Mouse (Mus musculus): Measurements from ENCODE around the gene Runx3. TPM values are rescaled to one million over a fixed set of nuclear protein-coding genes. Genes with fewer than 3 reads are reported as not detected.

The Runx3 gene
- polyA plus RNA-seq, 1 experiment, result not detected

DNA sequence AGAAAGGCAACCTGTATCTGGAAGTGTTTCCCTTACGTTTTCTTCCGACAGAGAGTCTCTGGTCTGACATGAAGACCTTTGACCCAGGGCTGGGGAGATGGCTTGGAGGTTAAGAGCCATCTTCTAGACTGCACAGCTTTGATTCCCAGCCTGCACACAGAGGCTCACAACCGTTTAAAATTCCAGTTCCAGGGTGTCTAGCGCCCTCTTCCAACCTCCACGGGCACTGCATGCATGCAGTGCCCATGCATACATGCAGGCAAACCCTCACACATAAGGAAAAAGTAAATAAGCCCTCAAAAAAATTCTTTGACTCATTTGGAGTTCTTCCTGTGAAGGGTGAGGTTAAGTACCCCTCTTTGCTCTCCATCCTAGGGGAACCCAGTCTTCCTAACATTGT, 5.9 kb downstream of the Runx3 start:
- Histone ChIP-seq H3K4me3 (ENCODE audit: insufficient read depth, low read length) (no peak overlapping the region), H3K4me1 (ENCODE audit: control insufficient read depth, insufficient read depth, low read length) (no peaks in the 10 kb centered on the region), H3K27ac (ENCODE audit: insufficient read depth, low read length) (no peak overlapping the region)
- TF ChIP-seq CTCF (IDR thresholded peaks at IDR 0.05; ENCODE audit: extremely low read depth, insufficient read depth, low read length) (no peak), POLR2A (IDR thresholded peaks at IDR 0.05; ENCODE audit: extremely low read depth, insufficient read depth, low read length) (no peak)

DNA sequence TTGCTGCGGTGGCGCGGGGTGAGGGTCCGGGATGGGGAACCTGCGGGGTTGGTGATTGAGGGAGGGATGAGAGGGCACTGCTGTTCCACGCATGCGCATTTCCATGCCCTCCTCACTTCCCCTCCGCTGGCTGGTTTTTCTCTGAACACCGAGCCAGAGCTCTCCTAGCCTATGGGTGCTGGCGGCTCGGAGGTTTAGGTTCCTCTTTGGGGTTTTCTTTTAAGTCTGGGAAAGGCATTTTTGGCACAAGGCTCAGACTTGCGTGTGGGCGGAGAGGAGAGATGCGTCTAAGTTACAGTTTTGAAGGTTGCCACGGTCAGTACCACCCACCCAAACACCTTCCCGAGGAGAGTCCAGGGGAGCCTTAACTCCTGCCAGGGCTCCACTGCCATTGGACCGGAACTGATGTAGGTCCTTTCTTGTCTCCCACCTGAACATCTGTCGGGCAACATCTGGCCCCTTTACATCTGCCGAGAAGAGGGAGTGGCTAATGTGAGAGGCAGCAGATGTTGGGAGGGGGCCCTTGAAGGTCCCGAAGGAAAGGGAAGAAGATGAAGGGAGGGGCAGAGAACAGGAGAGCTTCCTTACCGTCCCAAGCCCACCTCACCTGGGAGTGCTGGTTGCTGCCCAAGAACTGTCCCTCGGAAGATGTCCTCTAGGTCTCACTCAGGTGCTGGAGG, 8.5 kb downstream of the Runx3 start:
- Histone ChIP-seq H3K27ac (ENCODE audit: insufficient read depth, low read length) (no peak overlapping the region), H3K4me3 (ENCODE audit: insufficient read depth, low read length) (no peak overlapping the region), H3K4me1 (ENCODE audit: control insufficient read depth, insufficient read depth, low read length) (no peaks in the 10 kb centered on the region)
- no peak for TF ChIP-seq POLR2A (IDR thresholded peaks at IDR 0.05; ENCODE audit: extremely low read depth, insufficient read depth, low read length)
- no peak for TF ChIP-seq CTCF (IDR thresholded peaks at IDR 0.05; ENCODE audit: extremely low read depth, insufficient read depth, low read length)

DNA sequence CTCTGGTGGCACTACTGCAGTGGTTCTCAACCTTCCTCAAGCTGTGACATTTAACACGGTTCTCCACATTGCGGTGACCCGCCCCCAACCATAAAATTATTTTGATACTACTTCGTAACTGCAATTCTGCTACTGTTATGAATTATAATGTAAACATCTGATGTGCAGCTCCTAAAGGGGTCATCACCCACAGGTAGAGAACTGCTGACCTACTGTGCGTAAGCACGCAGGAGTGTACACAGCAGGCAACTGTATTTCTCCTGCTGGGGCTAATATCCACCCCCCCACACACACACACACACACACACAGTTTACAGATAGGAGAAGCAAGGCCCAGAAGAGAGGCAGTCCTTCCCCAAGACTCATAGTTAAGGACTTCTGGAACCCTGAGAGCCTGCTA, 9.7 kb downstream of the Runx3 start:
- no peak overlapping the region for H3K4me3 ChIP-seq (ENCODE audit: insufficient read depth, low read length)
- no peak overlapping the region for H3K27ac ChIP-seq (ENCODE audit: insufficient read depth, low read length)
- no peak for TF ChIP-seq CTCF (IDR thresholded peaks at IDR 0.05; ENCODE audit: extremely low read depth, insufficient read depth, low read length)
- TF ChIP-seq POLR2A (IDR thresholded peaks at IDR 0.05; ENCODE audit: extremely low read depth, insufficient read depth, low read length), result no peak
- H3K4me1 ChIP-seq (ENCODE audit: control insufficient read depth, insufficient read depth, low read length), result no peaks in the 10 kb centered on the region

DNA sequence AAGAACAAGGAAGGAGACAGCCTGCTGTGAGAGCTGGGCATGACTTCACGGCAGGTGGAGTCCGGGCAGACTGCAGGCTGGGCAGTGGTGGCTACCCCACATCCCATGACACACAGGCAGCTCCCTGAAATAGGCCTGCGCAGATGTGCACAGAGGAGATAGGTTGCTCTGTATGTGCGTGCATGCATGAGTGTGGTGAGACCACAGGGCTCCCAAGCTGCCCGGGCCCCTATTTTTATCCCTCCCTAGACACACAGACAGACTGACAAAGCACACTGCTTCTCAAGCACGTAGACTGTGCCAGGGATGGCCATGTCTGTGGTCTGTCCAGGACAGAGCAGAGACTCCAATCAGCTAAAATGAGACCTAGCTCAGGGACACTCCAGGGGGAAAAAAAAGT, 10.7 kb downstream of the Runx3 start:
- TF ChIP-seq CTCF (IDR thresholded peaks at IDR 0.05; ENCODE audit: extremely low read depth, insufficient read depth, low read length) (no peak), POLR2A (IDR thresholded peaks at IDR 0.05; ENCODE audit: extremely low read depth, insufficient read depth, low read length) (no peak)
- Histone ChIP-seq H3K4me3 (ENCODE audit: insufficient read depth, low read length) (no peak overlapping the region), H3K27ac (ENCODE audit: insufficient read depth, low read length) (no peak overlapping the region), H3K4me1 (ENCODE audit: control insufficient read depth, insufficient read depth, low read length) (no peaks in the 10 kb centered on the region)

DNA sequence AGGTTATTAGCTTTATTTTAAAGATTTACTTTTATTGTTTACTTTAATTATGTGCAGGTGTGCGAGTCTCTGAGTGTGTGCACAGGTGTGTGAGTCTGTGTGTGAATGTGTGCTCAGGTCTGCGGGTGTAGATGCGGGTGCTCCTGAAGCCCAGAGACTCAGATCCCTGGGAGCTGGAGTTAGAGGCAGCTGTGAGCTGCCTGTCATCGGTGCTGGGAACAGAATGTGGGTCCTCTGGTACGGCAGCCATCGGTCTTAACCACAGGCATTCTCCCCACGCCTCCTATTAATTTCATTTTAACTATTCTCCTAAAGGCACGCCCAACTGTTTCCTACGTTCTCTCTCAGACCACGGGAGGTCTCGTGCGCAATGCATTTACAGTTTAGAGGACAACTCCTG, 12.3 kb downstream of the Runx3 start:
- TF ChIP-seq CTCF (IDR thresholded peaks at IDR 0.05; ENCODE audit: extremely low read depth, insufficient read depth, low read length), result no peak
- TF ChIP-seq POLR2A (IDR thresholded peaks at IDR 0.05; ENCODE audit: extremely low read depth, insufficient read depth, low read length), result no peak
- Histone ChIP-seq H3K4me3 (ENCODE audit: insufficient read depth, low read length) (no peak overlapping the region), H3K27ac (ENCODE audit: insufficient read depth, low read length) (no peak overlapping the region), H3K4me1 (ENCODE audit: control insufficient read depth, insufficient read depth, low read length) (no peaks in the 10 kb centered on the region)

DNA sequence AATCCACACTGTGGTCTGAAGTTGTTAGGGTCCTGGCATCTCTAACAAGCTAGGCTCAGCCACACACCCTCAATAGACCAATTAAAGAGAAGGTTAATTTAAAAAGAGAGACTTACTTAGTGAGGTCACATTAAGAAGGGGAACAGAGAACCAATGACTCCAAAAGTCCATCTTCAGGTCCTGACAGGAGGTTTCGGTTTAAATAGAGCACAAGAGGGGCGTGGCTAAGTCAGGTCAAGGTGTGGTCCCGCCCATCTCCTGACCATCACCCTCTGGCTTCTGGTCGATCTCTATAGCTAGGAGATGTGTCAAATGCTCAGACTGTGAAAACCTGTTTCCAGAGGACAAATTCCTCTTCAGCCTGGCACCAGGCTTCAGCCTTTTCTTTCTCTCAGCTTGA, 13.3 kb downstream of the Runx3 start:
- H3K27ac ChIP-seq (ENCODE audit: insufficient read depth, low read length), result no peak overlapping the region
- no peak for TF ChIP-seq CTCF (IDR thresholded peaks at IDR 0.05; ENCODE audit: extremely low read depth, insufficient read depth, low read length)
- TF ChIP-seq POLR2A (IDR thresholded peaks at IDR 0.05; ENCODE audit: extremely low read depth, insufficient read depth, low read length), result no peak
- no peak overlapping the region for H3K4me3 ChIP-seq (ENCODE audit: insufficient read depth, low read length)
- no peaks in the 10 kb centered on the region for H3K4me1 ChIP-seq (ENCODE audit: control insufficient read depth, insufficient read depth, low read length)

DNA sequence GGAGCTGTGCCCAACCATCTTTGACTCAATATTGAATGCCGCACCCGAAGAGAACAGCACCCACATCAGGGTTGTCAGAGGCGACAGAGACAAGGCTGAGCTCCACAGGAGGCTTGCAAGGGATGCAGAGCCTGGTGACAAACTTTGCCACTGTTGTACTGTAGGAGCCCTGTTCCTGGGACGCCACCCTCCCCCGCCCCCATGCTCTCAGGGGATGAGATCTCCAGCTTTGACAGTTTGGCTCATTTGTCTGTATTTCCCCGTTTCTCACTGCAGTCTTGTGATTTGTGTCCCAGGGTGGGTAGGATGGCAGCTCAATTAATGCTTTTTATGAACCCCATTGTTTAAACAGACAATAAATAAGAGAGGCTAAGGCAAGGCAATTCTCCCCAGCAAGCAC, 14.9 kb downstream of the Runx3 start:
- TF ChIP-seq POLR2A (IDR thresholded peaks at IDR 0.05; ENCODE audit: extremely low read depth, insufficient read depth, low read length), result no peak
- TF ChIP-seq CTCF (IDR thresholded peaks at IDR 0.05; ENCODE audit: extremely low read depth, insufficient read depth, low read length), result no peak
- Histone ChIP-seq H3K27ac (ENCODE audit: insufficient read depth, low read length) (no peak overlapping the region), H3K4me3 (ENCODE audit: insufficient read depth, low read length) (no peak overlapping the region), H3K4me1 (ENCODE audit: control insufficient read depth, insufficient read depth, low read length) (no peaks in the 10 kb centered on the region)

DNA sequence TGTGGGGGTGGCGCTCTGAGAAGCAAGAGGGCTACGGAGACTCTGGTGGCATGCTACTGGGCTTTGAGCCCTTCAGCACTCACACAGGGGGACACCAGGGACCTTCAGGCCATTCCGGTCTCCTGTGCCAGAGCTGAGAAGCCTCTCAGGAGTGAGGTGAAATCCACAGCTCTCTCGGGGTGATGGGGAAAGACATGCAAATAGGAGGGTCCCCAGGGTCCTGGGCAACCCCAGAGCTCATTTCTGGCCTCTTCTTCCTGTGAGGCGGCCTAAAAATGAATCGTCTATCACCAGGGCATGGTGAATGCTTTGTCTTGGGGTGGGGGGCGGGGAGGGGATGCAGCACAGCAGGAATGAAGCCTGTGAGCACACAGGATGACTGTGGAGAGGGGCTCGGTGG, 15.8 kb downstream of the Runx3 start:
- Histone ChIP-seq H3K4me1 (ENCODE audit: control insufficient read depth, insufficient read depth, low read length) (no peaks in the 10 kb centered on the region), H3K27ac (ENCODE audit: insufficient read depth, low read length) (no peak overlapping the region), H3K4me3 (ENCODE audit: insufficient read depth, low read length) (no peak overlapping the region)
- TF ChIP-seq POLR2A (IDR thresholded peaks at IDR 0.05; ENCODE audit: extremely low read depth, insufficient read depth, low read length) (no peak), CTCF (IDR thresholded peaks at IDR 0.05; ENCODE audit: extremely low read depth, insufficient read depth, low read length) (no peak)

- TF ChIP-seq POLR2A (IDR thresholded peaks at IDR 0.05; ENCODE audit: extremely low read depth, insufficient read depth, low read length) (no peak), CTCF (IDR thresholded peaks at IDR 0.05; ENCODE audit: extremely low read depth, insufficient read depth, low read length) (no peak)
- no peaks in the 10 kb centered on the region for H3K4me1 ChIP-seq (ENCODE audit: control insufficient read depth, insufficient read depth, low read length)
- no peak overlapping the region for H3K27ac ChIP-seq (ENCODE audit: insufficient read depth, low read length)
- no peak overlapping the region for H3K4me3 ChIP-seq (ENCODE audit: insufficient read depth, low read length)
Measured at GRCm38 (mm10) chr4:135136612-135137011, 16.2 kb downstream of the Runx3 start.

GRCm38 (mm10) chr4:135140647-135141515, 20.4 kb downstream of the Runx3 start:
- Histone ChIP-seq H3K27ac (ENCODE audit: insufficient read depth, low read length) (no peak overlapping the region), H3K4me3 (ENCODE audit: insufficient read depth, low read length) (no peak overlapping the region), H3K4me1 (ENCODE audit: control insufficient read depth, insufficient read depth, low read length) (no peaks in the 10 kb centered on the region)
- TF ChIP-seq CTCF (IDR thresholded peaks at IDR 0.05; ENCODE audit: extremely low read depth, insufficient read depth, low read length) (no peak), POLR2A (IDR thresholded peaks at IDR 0.05; ENCODE audit: extremely low read depth, insufficient read depth, low read length) (no peak)

All from cortical plate, adult 2 months (tissue).